Mouse (Mus musculus) cortical plate, adult 2 months (tissue): Measurements from ENCODE around the gene Pdrg1. TPM values are rescaled to one million over a fixed set of nuclear protein-coding genes. Genes with fewer than 3 reads are reported as not detected.

ENCODE experiments used
- H3K27ac ChIP-seq: fragments of 200-500 bp; 2 replicates; pipeline ENCODE4 v1.5.1; 2012; ENCODE audit warnings: low read length, control low read depth, inconsistent platforms; ENCODE audit not compliant: insufficient read depth
- H3K4me1 ChIP-seq: fragments of 200-500 bp; 2 replicates; pipeline ENCODE4 v1.6.1; 2011; ENCODE audit warnings: low read length; ENCODE audit not compliant: control insufficient read depth, insufficient read depth
- H3K4me3 ChIP-seq: fragments of 200-500 bp; 2 replicates; pipeline ENCODE4 v1.5.1; 2011; ENCODE audit warnings: mild to moderate bottlenecking, low read length, control low read depth; ENCODE audit not compliant: insufficient read depth
- CTCF ChIP-seq: fragments of 200-500 bp; IDR thresholded peaks from 2 replicates; pipeline ENCODE4 v1.5.1; 2011; ENCODE audit warnings: mild to moderate bottlenecking, control low read depth, low read length; ENCODE audit not compliant: insufficient read depth; ENCODE audit errors: extremely low read depth
- POLR2A ChIP-seq: fragments of 200-500 bp; IDR thresholded peaks from 2 replicates; pipeline ENCODE4 v1.6.1; 2011; ENCODE audit warnings: mild to moderate bottlenecking, low read length, control low read depth; ENCODE audit not compliant: insufficient read depth; ENCODE audit errors: extremely low read depth
- polyA plus RNA-seq: library from polyadenylated mRNA; depleted of rRNA; stranded (reverse); fragments of >200 nt; gene quantifications from 2 replicates; pipeline ENCODE4 v1.2.3, GENCODE M21; 2012

The Pdrg1 gene
- polyA plus RNA-seq, 1 experiment = 88.8 TPM

DNA sequence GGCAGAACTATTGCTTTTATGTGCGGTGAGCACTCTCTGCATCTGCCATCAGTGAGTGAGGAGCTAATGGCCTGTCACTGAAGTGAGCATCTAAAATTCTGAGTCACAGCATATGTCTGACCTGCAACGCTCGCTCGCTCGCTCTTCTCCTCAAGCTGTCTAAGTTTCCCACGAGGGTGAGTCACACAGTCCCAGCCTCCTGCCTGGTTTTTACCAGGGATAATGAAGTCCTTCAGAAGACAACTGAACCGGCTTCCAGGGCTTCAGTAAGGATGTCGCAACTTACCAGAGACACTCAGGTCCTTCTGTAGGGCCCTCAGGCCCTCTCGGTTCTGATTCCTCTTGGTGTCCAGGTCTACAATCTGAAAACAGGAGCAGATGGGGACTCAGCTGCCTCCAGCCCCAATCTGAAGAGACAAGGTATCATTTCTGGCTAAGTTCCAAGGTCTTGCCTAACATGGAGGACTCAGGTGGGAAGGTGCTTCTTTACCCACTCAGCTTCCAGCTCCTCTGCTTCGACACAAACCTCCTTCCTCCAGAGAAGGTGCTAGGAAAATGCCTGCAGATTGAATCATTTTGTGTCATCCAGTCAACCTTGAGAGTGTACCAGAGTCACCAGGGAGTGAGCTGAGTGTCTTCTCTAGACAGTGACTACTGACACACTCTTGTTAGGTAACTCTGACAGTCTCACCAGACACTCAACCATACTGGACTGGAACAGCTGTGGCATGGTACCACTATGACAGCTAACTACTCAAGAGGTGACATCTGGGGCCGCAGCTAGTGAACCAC, 1.3 kb downstream of the Pdrg1 start:
- H3K4me3 ChIP-seq = peak overlapping the region; percentile 55
- peaks cover 4% of the 10 kb centered on the region; the same call in 1 of the 2 replicates for H3K4me1 ChIP-seq
- TF ChIP-seq CTCF (no peak), POLR2A (no peak)
- H3K27ac ChIP-seq = no peak overlapping the region

DNA sequence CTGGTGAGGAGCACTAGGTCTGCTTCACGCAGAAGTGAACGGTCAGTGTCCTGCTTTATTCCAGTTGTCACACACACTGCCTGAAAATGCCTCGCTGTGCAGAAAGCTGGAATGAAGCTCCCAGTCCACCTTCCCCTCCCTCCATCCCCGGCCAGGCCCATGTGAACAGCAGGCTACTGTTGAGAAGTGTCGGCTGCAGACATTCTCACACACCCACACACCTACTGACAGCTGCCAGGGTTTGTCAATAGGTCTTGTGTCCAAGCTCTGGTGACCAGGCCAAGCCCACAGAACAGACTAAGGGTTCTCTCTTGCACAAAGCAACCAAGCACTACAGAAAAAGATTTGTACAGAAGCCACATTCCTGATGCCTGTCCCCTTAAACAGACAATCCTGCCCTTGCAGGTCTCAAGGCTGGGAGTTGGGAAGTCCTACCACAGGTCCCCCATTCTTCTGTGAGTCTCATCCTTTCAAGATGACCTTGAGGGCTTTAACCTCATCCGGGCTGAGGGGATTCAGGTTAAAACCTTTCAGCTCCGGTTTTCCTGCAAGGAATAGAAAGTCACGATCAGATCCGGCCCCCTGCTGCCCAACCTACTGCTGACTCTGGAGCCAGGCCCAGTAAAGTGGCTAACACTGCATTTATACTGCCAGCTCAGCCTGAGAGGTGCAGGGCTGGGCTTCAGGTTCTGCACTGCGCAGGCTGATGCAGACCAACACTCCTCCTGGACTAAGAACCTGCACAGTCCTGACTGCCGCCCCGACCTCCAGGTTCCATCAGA, 5.8 kb downstream of the Pdrg1 start:
- TF ChIP-seq POLR2A (no peak), CTCF (no peak)
- no peak overlapping the region for H3K27ac ChIP-seq
- H3K4me3 ChIP-seq = no peak overlapping the region
- peaks cover 4% of the 10 kb centered on the region; the same call in 1 of the 2 replicates for H3K4me1 ChIP-seq

DNA sequence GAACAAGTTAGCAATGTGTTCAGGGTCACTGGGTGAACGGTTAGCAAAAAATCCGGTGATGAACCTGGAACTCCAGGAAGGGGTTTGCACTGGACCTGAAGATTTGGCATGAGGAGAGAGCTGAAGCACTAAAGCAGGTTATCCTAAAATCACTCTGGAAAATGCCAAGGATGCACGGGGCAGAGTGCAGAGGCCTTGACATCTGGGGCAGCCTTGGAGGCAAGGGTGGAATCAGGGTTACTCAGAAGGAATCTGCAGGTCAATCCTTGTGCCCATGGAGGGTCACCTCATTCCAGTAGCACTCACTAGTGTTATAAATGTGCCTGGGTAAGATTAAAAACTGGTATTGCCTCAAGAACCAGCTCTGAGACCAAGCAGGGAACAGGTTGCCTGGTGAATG, 9.2 kb downstream of the Pdrg1 start:
- Histone ChIP-seq H3K27ac (no peak overlapping the region), H3K4me1 (no peaks in the 10 kb centered on the region), H3K4me3 (no peak overlapping the region)
- TF ChIP-seq CTCF (no peak), POLR2A (no peak)

- Histone ChIP-seq H3K4me1 (no peaks in the 10 kb centered on the region), H3K27ac (no peak overlapping the region), H3K4me3 (no peak overlapping the region)
- TF ChIP-seq POLR2A = no peak
- TF ChIP-seq CTCF = no peak
These were observed 11.4 kb downstream of the Pdrg1 start for GRCm38 (mm10) chr2:153003681-153004338.

- no peak overlapping the region for H3K27ac ChIP-seq
- TF ChIP-seq CTCF = no peak
- TF ChIP-seq POLR2A = no peak
These were observed 12.6 kb downstream of the Pdrg1 start for GRCm38 (mm10) chr2:153002492-153003248.

GRCm38 (mm10) chr2:152997046-152997445, 18.2 kb downstream of the Pdrg1 start:
- no peak overlapping the region for H3K27ac ChIP-seq

More at GRCm38 (mm10) chr2:153002492-153003248, 12.6 kb downstream of the Pdrg1 start:
- Histone ChIP-seq H3K4me1 (no peaks in the 10 kb centered on the region), H3K4me3 (no peak overlapping the region)

GRCm38 (mm10) chr2:152991529-152991928, 23.7 kb downstream of the Pdrg1 start:
- H3K4me1 ChIP-seq = no peaks in the 10 kb centered on the region
- H3K4me3 ChIP-seq = no peak overlapping the region
- H3K27ac ChIP-seq = no peak overlapping the region
- TF ChIP-seq POLR2A (no peak), CTCF (no peak)

More at GRCm38 (mm10) chr2:152997046-152997445, 18.2 kb downstream of the Pdrg1 start:
- no peaks in the 10 kb centered on the region for H3K4me1 ChIP-seq
- H3K4me3 ChIP-seq = no peak overlapping the region
- TF ChIP-seq CTCF (no peak), POLR2A (no peak)

- no peak overlapping the region for H3K27ac ChIP-seq
- H3K4me1 ChIP-seq = no peaks in the 10 kb centered on the region
- no peak for TF ChIP-seq POLR2A
- H3K4me3 ChIP-seq = no peak overlapping the region
These were observed 29.6 kb downstream of the Pdrg1 start for GRCm38 (mm10) chr2:152985582-152985981.

GRCm38 (mm10) chr2:152976991-152977390, 38.2 kb downstream of the Pdrg1 start:
- Histone ChIP-seq H3K4me3 (no peak overlapping the region), H3K4me1 (no peaks in the 10 kb centered on the region), H3K27ac (no peak overlapping the region)
- no peak for TF ChIP-seq POLR2A
- no peak for TF ChIP-seq CTCF
